Mouse (Mus musculus) heart, postnatal 0 days (tissue): Measurements from ENCODE around the gene Chst1.

Experiments used
- CTCF ChIP-seq: IDR thresholded peaks from 2 replicates; pipeline ENCODE4 v1.5.1; 2016; ENCODE audit warnings: antibody characterized with exemption, control low read depth, low read depth
- EP300 ChIP-seq: IDR thresholded peaks from 2 replicates; pipeline ENCODE4 v1.6.1; 2016; ENCODE audit warnings: antibody characterized with exemption, low read depth

DNA sequence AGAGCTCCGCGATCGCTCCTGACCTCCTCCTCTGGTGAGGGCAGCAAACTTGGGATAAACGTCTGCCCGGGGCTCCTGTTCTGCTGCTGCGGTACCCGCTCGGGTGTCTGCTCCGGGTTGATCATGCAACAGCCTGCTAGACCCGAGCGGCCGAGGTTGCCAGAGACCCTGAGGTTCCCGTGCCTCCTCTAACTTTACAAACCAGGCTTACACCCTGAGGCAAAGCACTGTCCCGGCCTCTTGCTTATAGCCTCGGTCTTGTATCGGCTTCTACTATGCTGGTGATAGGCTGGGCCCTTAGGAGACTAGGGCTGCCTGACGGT, 802 bp downstream of the Chst1 start:
- no peak for TF ChIP-seq CTCF
- TF ChIP-seq EP300, result no peak
